Mouse (Mus musculus) heart, postnatal 0 days (tissue): Measurements from ENCODE around the gene Cib4.

ENCODE experiments used
- CTCF ChIP-seq: IDR thresholded peaks from 2 replicates; pipeline ENCODE4 v1.5.1; 2016; ENCODE audit warnings: antibody characterized with exemption, control low read depth, low read depth
- EP300 ChIP-seq: IDR thresholded peaks from 2 replicates; pipeline ENCODE4 v1.6.1; 2016; ENCODE audit warnings: antibody characterized with exemption, low read depth

GRCm38 (mm10) chr5:30485136-30485535 lies 60.5 kb downstream of the Cib4 start:
- no peak for TF ChIP-seq CTCF
- no peak for TF ChIP-seq EP300
